Mouse (Mus musculus) neural tube, embryonic 11.5 days (tissue): ENCODE data around the gene Znhit2. TPM values are rescaled to one million over a fixed set of nuclear protein-coding genes. Genes with fewer than 3 reads are reported as not detected.

Source experiments
- ATAC-seq: fragments of 200-750 bp; cut with Nextera tagmentation; 2 replicates; pipeline ENCODE4 v1.8.0; 2017; ENCODE audit warnings: moderate number of reproducible peaks, mild to moderate bottlenecking, moderate TSS enrichment, moderate library complexity; ENCODE audit not compliant: insufficient read depth, low FRiP score, low TSS enrichment
- DNase-seq: peaks from one replicate; pipeline ENCODE4 v3.0.0-alpha.2; 2015; ENCODE audit warnings: low spot score
- H3K27ac ChIP-seq: fragments of 300-500 bp; sonication (generic); 2 replicates; pipeline ENCODE4 v1.5.1; 2014; ENCODE audit warnings: low read depth, mild to moderate bottlenecking, low read length
- H3K27me3 ChIP-seq: fragments of 300-500 bp; sonication (generic); 2 replicates; pipeline ENCODE4 v1.6.1; 2014; ENCODE audit warnings: mild to moderate bottlenecking, low read length, mixed read lengths; ENCODE audit not compliant: control insufficient read depth, insufficient read depth
- H3K36me3 ChIP-seq: fragments of 300-500 bp; sonication (generic); 2 replicates; pipeline ENCODE4 v1.6.1; 2014; ENCODE audit warnings: mild to moderate bottlenecking, low read length, moderate library complexity, mixed read lengths; ENCODE audit not compliant: control insufficient read depth, insufficient read depth
- H3K4me1 ChIP-seq: fragments of 300-500 bp; sonication (generic); 2 replicates; pipeline ENCODE4 v1.6.1; 2014; ENCODE audit warnings: low read length, mixed read lengths; ENCODE audit not compliant: control insufficient read depth, insufficient read depth
- H3K4me2 ChIP-seq: fragments of 300-500 bp; sonication (generic); 2 replicates; pipeline ENCODE4 v1.6.1; 2014; ENCODE audit warnings: low read depth, mild to moderate bottlenecking, moderate library complexity
- H3K4me3 ChIP-seq: fragments of 300-500 bp; sonication (generic); 2 replicates; pipeline ENCODE4 v1.5.1; 2014; ENCODE audit warnings: low read depth, low read length
- H3K9ac ChIP-seq: fragments of 300-500 bp; sonication (generic); 2 replicates; pipeline ENCODE4 v1.6.1; 2014; ENCODE audit warnings: mild to moderate bottlenecking, low read length
- H3K9me3 ChIP-seq: fragments of 300-500 bp; sonication (generic); 2 replicates; pipeline ENCODE4 v1.6.1; 2016; ENCODE audit warnings: low read length; ENCODE audit not compliant: control insufficient read depth
- WGBS: fragments of 180-500 bp; shearing (Covaris S2); extraction: QIAGEN DNeasy Blood & Tissue Kit; methylation state at CpG from one replicate; pipeline ENCODE4 v1.1.7; 2014; 5-methylcytosine and 5-hydroxymethylcytosine counted together
- polyA plus RNA-seq: library from polyadenylated mRNA; unstranded; fragments of >200 nt; fragmentation: Nextera tagmentation; extraction: Ambion mirVana; gene quantifications from 2 replicates; pipeline ENCODE4 v1.2.1, GENCODE M21; 2014

The Znhit2 gene
- polyA plus RNA-seq, 1 experiment from 2014 or later: 40.0 TPM

DNA sequence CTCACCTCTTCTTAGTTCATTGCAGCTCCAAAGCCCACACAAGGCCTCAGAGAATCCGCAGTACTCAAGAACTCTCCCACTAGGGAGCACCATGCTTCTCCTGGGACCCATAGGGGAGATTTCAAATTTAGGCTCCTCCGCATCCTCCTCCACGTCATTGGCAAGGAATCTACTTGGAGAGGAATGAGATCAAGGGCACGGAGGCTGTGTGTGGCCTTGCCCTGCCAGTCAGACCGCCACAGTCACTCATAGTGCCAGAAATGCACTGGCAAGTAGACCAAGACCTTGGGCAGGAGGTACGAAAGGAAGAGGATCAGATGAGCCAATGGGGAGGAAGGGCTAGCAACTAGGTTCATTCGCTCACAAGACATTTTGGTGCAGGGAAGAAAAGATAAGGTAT is 37.1 kb upstream of the Znhit2 start:
- ATAC-seq (no peak), DNase-seq (no peak)
- WGBS: 86% methylated on average over 7 of the region's 7 CpGs
- Histone ChIP-seq H3K9me3 (no peaks in the 10 kb centered on the region), H3K4me2 (no peak overlapping the region), H3K9ac (no peak overlapping the region), H3K36me3 (no peaks in the 10 kb centered on the region), H3K27me3 (no peaks in the 10 kb centered on the region), H3K27ac (no peak overlapping the region), H3K4me3 (no peak overlapping the region), H3K4me1 (no peaks in the 10 kb centered on the region)

DNA sequence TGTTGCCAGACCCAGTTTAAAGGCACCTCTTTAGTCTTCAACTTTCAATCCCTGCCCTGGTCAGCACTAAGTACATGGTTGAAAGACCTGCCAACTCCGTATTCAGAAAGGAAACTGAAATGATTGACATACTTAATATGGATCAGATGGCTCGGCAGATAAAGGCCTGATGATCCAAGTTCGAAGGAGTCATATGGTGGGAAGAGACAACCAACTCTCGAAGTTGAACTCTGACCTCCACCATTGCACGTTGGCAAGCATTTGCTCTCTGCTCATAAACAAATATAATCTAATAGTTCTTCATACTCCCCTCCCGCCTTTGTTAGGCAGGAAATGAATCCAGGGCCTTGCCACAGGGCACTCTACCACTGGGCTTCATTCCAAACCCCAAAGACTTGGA is 32.0 kb upstream of the Znhit2 start:
- no peaks in the 10 kb centered on the region for H3K9me3 ChIP-seq
- no peak for DNase-seq
- no peak overlapping the region for H3K9ac ChIP-seq
- H3K4me1 ChIP-seq: no peaks in the 10 kb centered on the region
- ATAC-seq: no peak
- H3K4me3 ChIP-seq: no peak overlapping the region
- H3K27ac ChIP-seq: no peak overlapping the region
- H3K27me3 ChIP-seq: no peaks in the 10 kb centered on the region
- 92% methylated on average over 6 of the region's 6 CpGs for WGBS
- no peak overlapping the region for H3K4me2 ChIP-seq
- no peaks in the 10 kb centered on the region for H3K36me3 ChIP-seq

DNA sequence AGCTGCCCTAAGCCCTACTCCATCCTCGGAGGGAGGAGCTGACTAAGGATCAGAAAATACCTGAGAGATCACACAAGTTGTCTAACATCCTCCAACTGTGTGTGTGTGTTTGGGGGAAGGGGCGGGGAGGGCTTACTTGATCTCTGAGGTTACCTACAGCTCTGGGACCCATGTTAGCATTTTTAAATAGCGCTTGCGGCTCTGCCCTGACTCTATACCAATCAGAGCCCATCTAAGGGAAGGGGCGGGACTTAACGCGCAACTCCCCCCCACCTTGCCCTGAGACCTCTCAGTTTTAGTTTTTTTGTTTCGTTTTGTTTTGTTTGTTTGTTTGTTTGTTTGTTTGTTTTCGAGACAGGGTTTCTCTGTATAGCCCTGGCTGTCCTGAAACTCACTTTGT is 31.6 kb upstream of the Znhit2 start:
- no peak overlapping the region for H3K4me2 ChIP-seq
- no peaks in the 10 kb centered on the region for H3K27me3 ChIP-seq
- no peak for DNase-seq
- no peak overlapping the region for H3K27ac ChIP-seq
- 82% methylated on average over 9 of the region's 9 CpGs for WGBS
- no peak overlapping the region for H3K4me3 ChIP-seq
- H3K9ac ChIP-seq: no peak overlapping the region
- H3K9me3 ChIP-seq: no peaks in the 10 kb centered on the region
- no peaks in the 10 kb centered on the region for H3K36me3 ChIP-seq
- ATAC-seq: no peak
- no peaks in the 10 kb centered on the region for H3K4me1 ChIP-seq

DNA sequence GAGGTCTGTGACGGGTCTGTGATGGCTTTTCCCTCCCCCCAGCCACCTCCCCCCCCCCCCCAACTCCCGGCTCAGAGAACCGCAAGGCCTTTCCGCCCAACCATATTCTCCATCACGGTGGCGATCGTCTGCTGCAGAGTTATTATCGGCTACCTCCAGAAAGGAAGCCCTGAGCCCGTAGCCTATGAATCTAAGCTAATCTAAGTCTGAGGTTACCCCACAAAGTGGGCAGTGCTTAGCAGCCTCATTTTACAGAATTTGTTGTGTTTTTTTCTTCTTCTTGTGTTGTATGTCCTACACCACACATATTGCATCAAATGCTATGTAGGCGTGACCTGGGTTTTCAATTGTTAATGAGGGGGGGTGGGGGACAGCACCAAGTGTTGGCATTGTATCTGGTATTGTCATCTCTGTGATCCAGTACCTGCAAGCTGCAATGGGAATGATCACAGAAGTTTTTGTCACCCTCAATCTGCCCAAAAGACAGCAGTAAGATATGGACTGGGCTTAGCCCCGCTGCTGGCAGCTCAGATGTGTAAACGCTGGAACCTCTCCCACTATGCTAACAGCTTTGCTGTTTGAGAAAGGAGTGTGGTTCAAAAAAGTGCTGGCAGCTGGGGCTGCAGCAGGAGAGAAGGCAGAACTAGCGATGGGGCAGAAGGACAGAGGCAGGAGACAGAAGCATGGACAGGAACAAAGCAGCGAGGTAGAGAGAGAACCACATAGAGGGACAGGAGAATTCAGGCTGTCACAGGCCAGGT is 30.3 kb upstream of the Znhit2 start:
- no peaks in the 10 kb centered on the region for H3K27me3 ChIP-seq
- H3K4me3 ChIP-seq: no peak overlapping the region
- no peak overlapping the region for H3K4me2 ChIP-seq
- WGBS: 77% methylated on average over 14 of the region's 14 CpGs
- DNase-seq (no peak), ATAC-seq (no peak)
- no peaks in the 10 kb centered on the region for H3K9me3 ChIP-seq
- H3K36me3 ChIP-seq: no peaks in the 10 kb centered on the region
- no peak overlapping the region for H3K9ac ChIP-seq
- H3K27ac ChIP-seq: no peak overlapping the region
- no peaks in the 10 kb centered on the region for H3K4me1 ChIP-seq

DNA sequence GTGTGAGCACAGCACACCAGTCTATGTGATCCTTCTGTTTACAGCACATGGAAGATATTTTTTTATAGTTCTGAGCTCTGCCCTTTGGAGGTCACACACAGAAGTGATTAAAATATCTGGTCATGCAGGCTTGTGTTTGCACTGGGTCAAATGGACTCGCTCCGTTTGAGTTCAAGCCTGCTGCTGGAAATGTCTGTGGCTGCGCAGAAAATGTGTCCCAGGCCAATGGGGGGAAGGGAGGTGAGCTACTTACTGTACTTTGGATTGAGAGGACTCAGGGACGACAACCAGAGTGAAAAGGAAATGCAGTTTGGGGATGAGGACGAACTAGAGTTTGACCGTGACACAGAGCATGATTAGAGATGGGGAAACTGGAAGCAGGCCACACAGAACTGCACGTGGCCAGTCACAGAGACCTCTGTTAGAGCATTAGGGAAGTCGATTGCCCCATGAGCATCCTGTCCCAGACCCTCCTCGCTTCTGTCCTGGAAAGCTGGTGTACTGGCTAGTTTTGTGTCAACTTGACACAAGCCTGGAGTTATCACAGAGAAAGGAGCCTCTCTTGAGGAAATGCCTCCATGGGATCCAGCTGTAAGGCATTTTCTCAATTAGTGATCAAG is 24.9 kb upstream of the Znhit2 start:
- no peak overlapping the region for H3K9ac ChIP-seq
- ATAC-seq (no peak), DNase-seq (no peak)
- H3K4me1 ChIP-seq: no peaks in the 10 kb centered on the region
- no peaks in the 10 kb centered on the region for H3K9me3 ChIP-seq
- 82% methylated on average over 9 of the region's 9 CpGs for WGBS
- no peak overlapping the region for H3K4me3 ChIP-seq
- H3K4me2 ChIP-seq: no peak overlapping the region
- H3K36me3 ChIP-seq: no peaks in the 10 kb centered on the region
- no peak overlapping the region for H3K27ac ChIP-seq
- H3K27me3 ChIP-seq: no peaks in the 10 kb centered on the region

DNA sequence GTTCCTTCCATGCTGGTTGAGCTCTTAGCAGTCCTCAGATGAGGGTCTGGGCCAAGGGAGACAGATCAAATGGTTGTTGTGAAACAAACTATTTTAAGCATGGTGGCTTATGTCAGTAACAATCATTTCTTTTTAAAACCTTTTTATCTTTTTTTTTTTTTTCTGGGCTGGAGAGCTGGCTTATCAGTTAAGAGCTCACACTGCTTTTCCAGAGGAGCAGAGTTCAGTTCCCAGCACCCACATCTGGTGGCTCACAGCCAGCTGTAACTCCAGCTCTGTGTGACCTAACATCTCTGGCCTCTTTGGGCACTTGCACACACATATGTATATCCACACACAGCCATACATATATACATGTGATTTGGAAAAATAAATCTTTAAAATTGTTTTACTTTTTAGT is 23.3 kb upstream of the Znhit2 start:
- Histone ChIP-seq H3K27ac (no peak overlapping the region), H3K4me1 (no peaks in the 10 kb centered on the region), H3K36me3 (no peaks in the 10 kb centered on the region), H3K4me2 (no peak overlapping the region), H3K9me3 (no peaks in the 10 kb centered on the region), H3K27me3 (no peaks in the 10 kb centered on the region), H3K4me3 (no peak overlapping the region), H3K9ac (no peak overlapping the region)
- ATAC-seq: no peak
- DNase-seq: no peak

DNA sequence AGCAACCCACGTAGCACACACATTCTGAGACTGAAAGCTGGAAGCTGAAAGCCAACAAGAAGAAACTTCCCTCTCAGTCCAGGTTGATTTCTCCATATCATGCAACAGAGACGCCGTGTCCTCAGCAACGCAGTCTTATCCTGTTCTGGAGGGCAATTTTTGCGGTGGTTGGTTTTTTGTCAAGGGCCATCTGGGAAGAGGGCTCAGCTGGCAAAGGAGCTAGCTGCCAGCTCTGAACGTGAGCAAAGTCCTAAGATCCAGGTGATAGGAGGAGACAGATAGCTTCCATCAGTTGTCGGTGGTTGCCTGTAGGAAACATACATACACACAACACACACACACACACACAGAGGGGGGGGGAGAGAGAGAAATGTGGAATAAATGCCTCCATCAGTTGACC is 22.7 kb upstream of the Znhit2 start:
- Histone ChIP-seq H3K9ac (no peak overlapping the region), H3K9me3 (no peaks in the 10 kb centered on the region), H3K4me2 (no peak overlapping the region), H3K27me3 (no peaks in the 10 kb centered on the region), H3K4me3 (no peak overlapping the region), H3K4me1 (no peaks in the 10 kb centered on the region), H3K27ac (no peak overlapping the region), H3K36me3 (no peaks in the 10 kb centered on the region)
- WGBS: 89% methylated on average over 7 of the region's 7 CpGs
- no peak for ATAC-seq
- no peak for DNase-seq

DNA sequence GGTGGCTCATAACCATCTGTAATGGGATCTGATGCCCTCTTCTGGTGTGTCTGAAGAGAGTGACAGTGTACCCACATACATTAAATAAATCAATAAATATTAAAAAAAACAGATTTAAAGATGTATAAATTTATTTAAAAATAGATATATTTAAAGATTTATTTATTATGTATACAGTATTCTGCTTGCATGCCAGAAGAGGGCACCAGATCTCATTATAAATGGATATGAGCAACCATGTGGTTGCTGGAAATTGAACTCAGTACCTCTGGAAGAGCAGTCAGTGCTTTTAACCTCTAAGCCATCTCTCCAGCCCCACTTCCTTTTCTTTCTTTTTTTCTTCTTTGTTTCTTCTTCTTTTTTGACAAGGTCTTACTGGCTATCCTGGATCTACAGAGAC is 21.0 kb upstream of the Znhit2 start:
- no peak for ATAC-seq
- Histone ChIP-seq H3K27me3 (no peaks in the 10 kb centered on the region), H3K4me2 (no peak overlapping the region), H3K27ac (no peak overlapping the region), H3K4me1 (no peaks in the 10 kb centered on the region), H3K9me3 (no peaks in the 10 kb centered on the region), H3K36me3 (no peaks in the 10 kb centered on the region), H3K9ac (no peak overlapping the region), H3K4me3 (no peak overlapping the region)
- DNase-seq: no peak

DNA sequence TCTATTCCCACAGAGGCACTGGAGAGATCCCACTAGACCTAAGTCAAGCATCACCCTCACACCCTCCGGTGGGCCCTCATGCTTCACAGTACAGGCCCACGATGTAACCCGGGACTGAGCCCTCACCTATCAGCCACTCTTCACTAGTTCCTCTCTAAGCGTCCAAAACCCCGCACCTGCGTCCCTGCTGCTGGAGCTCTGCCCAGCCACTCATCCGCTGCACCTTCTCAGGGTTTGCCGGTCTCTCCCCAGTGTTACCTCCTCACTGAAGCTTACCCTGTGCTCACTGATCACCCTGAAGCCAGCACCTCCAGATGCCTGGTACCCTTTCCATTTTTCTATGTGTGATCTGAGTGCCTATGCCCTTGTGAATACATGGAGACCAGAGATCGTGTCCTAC is 18.7 kb upstream of the Znhit2 start:
- H3K9ac ChIP-seq: no peak overlapping the region
- H3K4me3 ChIP-seq: no peak overlapping the region
- peaks cover 6% of the 10 kb centered on the region for H3K4me1 ChIP-seq
- 84% methylated on average over 9 of the region's 9 CpGs for WGBS
- ATAC-seq (no peak), DNase-seq (no peak)
- H3K36me3 ChIP-seq: no peaks in the 10 kb centered on the region
- H3K27me3 ChIP-seq: no peaks in the 10 kb centered on the region
- H3K27ac ChIP-seq: no peak overlapping the region
- H3K9me3 ChIP-seq: no peaks in the 10 kb centered on the region
- H3K4me2 ChIP-seq: no peak overlapping the region
